Mouse (Mus musculus) forebrain, embryonic 11.5 days (tissue): ENCODE measurements at regions not wholly inside any gene's neighbourhood (a gene's known extent, or its start where the extent isn't known, plus 50 kb on each side); places are given as distances from the start of the nearest gene placed in this dataset.
"Not testable (repeated sequence)": the region's sequence is repeated elsewhere in the genome, so short reads cannot be mapped to it uniquely, and the experiment has no call there.

Source experiments
- ATAC-seq: fragments of 200-750 bp; cut with Nextera tagmentation; replicated peaks from 2 replicates; pipeline ENCODE4 v1.8.0; 2017; ENCODE audit warnings: moderate TSS enrichment; ENCODE audit not compliant: low FRiP score
- DNase-seq: peaks from one replicate; pipeline ENCODE4 v3.0.0-alpha.2; 2017; ENCODE audit warnings: low spot score
- H3K27ac ChIP-seq: fragments of 300-500 bp; sonication (generic); 2 replicates; pipeline ENCODE4 v1.5.1; 2014; ENCODE audit warnings: low read depth, low read length
- H3K27me3 ChIP-seq: fragments of 300-500 bp; sonication (generic); 2 replicates; pipeline ENCODE4 v1.6.1; 2014; ENCODE audit warnings: mild to moderate bottlenecking, low read length, mixed read lengths; ENCODE audit not compliant: control insufficient read depth, insufficient read depth
- H3K36me3 ChIP-seq: fragments of 300-500 bp; sonication (generic); 2 replicates; pipeline ENCODE4 v1.6.1; 2014; ENCODE audit warnings: mild to moderate bottlenecking, low read length, moderate library complexity, mixed read lengths; ENCODE audit not compliant: control insufficient read depth, insufficient read depth
- H3K4me1 ChIP-seq: fragments of 300-500 bp; sonication (generic); replicated peaks from 2 replicates; pipeline ENCODE4 v1.6.1; 2014; ENCODE audit warnings: low read length, mixed read lengths; ENCODE audit not compliant: control insufficient read depth, insufficient read depth
- H3K4me2 ChIP-seq: fragments of 300-500 bp; sonication (generic); 2 replicates; pipeline ENCODE4 v1.6.1; 2014; ENCODE audit warnings: low read depth, mild to moderate bottlenecking, low read length, moderate library complexity, mixed read lengths; ENCODE audit not compliant: severe bottlenecking
- H3K4me3 ChIP-seq: fragments of 300-500 bp; sonication (generic); 2 replicates; pipeline ENCODE4 v1.5.1; 2014; ENCODE audit warnings: low read depth, low read length
- H3K9ac ChIP-seq: fragments of 300-500 bp; sonication (generic); 2 replicates; pipeline ENCODE4 v1.6.1; 2014; ENCODE audit warnings: low read length
- H3K9me3 ChIP-seq: fragments of 300-500 bp; sonication (generic); 2 replicates; pipeline ENCODE4 v1.6.1; 2016; ENCODE audit warnings: low read length, mixed read lengths; ENCODE audit not compliant: control insufficient read depth
- WGBS: fragments of 180-500 bp; shearing (Covaris S2); extraction: QIAGEN DNeasy Blood & Tissue Kit; methylation state at CpG from one replicate; pipeline ENCODE4 v1.1.7; 2014; 5-methylcytosine and 5-hydroxymethylcytosine counted together

DNA sequence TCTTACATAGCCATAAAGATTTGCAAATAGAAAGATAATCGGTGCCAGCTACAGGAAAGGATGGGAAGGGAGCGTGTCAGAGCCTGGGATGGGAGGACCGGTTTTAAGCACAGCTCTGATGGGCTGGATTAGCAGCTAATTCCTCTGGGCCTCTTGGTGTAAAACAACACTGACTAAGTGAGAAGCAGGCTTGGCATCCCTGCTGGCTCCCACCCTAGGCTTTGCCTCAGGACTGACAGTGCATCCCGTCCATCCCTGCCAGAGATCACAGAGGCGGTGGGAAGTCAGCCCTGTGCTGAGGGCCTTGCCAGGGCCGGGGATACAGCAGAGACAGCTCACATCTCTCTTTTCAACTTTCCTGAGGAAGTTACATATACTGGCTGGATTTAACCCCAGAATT lies 90.8 kb upstream of the Sh3gl3 start:
- H3K9me3 ChIP-seq: no peaks in the 10 kb centered on the region
- no peak overlapping the region for H3K4me2 ChIP-seq
- H3K27me3 ChIP-seq: no peaks in the 10 kb centered on the region
- no peaks in the 10 kb centered on the region for H3K36me3 ChIP-seq
- 27% methylated on average over 6 of the region's 6 CpGs for WGBS
- ATAC-seq: no peak
- no peak overlapping the region for H3K27ac ChIP-seq
- no peak for DNase-seq
- H3K9ac ChIP-seq: no peak overlapping the region
- 0 out of 2 replicates have a peak, but pooled peaks cover 2% of the 10 kb centered on the region for H3K4me1 ChIP-seq
- H3K4me3 ChIP-seq: no peak overlapping the region

DNA sequence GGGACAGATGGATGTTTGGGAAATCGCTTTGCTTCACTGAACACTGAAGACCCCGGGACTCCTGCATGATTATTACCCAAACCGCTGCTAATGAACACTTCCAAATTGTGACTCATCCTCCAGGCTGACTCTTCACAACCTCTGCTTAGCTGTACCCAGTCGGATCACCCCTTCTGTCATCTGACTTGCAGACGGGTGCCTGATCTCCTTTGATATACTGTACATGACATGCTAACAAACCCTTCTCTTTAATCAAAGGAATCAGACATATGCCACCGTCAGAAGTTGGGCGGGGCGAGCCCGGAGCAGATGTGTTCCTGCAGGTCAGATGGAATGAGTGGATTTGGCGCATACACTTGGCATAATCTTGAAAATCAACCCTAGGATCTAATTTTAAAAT lies 89.2 kb upstream of the Sh3gl3 start:
- Histone ChIP-seq H3K27ac (no peak overlapping the region), H3K36me3 (no peaks in the 10 kb centered on the region), H3K9ac (no peak overlapping the region), H3K9me3 (no peaks in the 10 kb centered on the region), H3K4me1 (0 out of 2 replicates have a peak, but pooled peaks cover 2% of the 10 kb centered on the region), H3K27me3 (no peaks in the 10 kb centered on the region), H3K4me2 (no peak overlapping the region), H3K4me3 (no peak overlapping the region)
- ATAC-seq: no peak
- DNase-seq: no peak
- WGBS: 88% methylated on average over 10 of the region's 10 CpGs

- WGBS: 92% methylated on average over 4 of the region's 4 CpGs
- Histone ChIP-seq H3K4me3 (no peak overlapping the region), H3K4me1 (0 out of 2 replicates have a peak, but pooled peaks cover 2% of the 10 kb centered on the region), H3K36me3 (no peaks in the 10 kb centered on the region), H3K9ac (no peak overlapping the region), H3K27me3 (no peaks in the 10 kb centered on the region), H3K4me2 (no peak overlapping the region), H3K27ac (no peak overlapping the region), H3K9me3 (no peaks in the 10 kb centered on the region)
- no peak for DNase-seq
- ATAC-seq: no peak
Measured at GRCm38 (mm10) chr7:82085205-82085604, 88.4 kb upstream of the Sh3gl3 start.

DNA sequence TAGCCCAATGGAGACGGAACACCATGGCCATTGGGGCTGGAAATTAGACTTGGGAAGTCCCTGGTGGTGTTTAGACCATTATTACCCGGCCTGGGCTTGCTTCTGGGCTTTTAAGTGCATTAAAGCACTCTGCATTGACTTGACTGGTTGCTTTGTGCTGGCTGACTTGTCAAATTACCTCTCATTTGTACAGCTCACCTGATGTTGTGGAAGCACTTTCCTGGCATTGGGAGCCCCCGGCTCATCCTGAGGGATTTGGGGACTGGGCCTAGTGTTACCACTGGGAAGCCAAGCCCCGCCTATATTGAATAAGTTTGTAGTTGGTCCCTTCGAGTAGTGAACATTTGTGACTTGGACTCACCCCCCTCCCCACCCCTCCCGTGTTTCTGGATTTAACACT lies 75.5 kb upstream of the Sh3gl3 start:
- no peak overlapping the region for H3K9ac ChIP-seq
- DNase-seq (no peak), ATAC-seq (no peak)
- no peak overlapping the region for H3K4me2 ChIP-seq
- no peak overlapping the region for H3K27ac ChIP-seq
- H3K4me3 ChIP-seq: no peak overlapping the region
- 78% methylated on average over 6 of the region's 6 CpGs for WGBS
- H3K4me1 ChIP-seq: no peaks in the 10 kb centered on the region
- no peaks in the 10 kb centered on the region for H3K27me3 ChIP-seq
- no peaks in the 10 kb centered on the region for H3K9me3 ChIP-seq
- H3K36me3 ChIP-seq: no peaks in the 10 kb centered on the region

DNA sequence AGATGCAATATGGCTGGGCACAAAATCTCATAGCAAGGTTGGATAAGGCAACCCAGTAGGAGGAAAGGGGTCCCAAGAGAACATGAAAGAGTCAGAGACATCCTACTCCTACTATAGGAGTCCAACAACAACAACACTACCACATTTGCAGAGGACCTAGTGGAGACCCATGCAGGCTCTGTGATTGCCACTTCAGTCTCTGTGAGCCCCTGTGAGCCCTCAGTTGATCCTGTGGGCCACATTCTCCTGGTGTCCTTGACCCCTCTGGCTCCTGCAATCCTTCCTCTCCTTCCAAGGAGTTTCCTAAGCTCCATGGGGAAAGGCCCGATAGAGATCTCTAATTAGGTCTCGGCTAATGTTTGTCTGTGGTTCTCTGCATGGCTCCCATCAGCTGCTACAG lies 72.3 kb upstream of the Sh3gl3 start:
- Histone ChIP-seq H3K27me3 (no peaks in the 10 kb centered on the region), H3K4me2 (no peak overlapping the region), H3K4me1 (no peaks in the 10 kb centered on the region), H3K9me3 (no peaks in the 10 kb centered on the region), H3K9ac (no peak overlapping the region), H3K4me3 (no peak overlapping the region), H3K36me3 (no peaks in the 10 kb centered on the region), H3K27ac (no peak overlapping the region)
- no peak for DNase-seq
- 94% methylated on average over 2 of the region's 2 CpGs for WGBS
- no peak for ATAC-seq

DNA sequence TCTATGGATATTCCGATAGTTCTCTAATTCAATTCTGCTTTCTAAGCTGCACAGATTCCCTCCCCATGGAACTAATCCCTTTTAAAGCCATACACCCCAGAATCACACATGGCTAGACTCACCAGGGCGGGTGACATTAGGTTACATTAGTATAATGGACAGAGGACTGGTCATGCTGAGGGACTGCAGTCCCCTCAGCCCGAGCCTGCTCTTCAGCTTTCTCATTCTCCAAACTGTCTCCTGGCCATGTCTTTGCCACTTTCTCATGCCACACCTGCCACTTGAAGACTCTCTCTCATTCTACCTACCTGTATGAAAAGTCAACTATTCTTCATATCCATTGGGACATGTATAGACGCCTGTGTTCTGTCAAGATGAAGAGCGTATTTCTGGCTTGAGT lies 68.0 kb upstream of the Sh3gl3 start:
- Histone ChIP-seq H3K9me3 (no peaks in the 10 kb centered on the region), H3K4me2 (no peak overlapping the region), H3K27ac (no peak overlapping the region), H3K4me3 (no peak overlapping the region), H3K27me3 (no peaks in the 10 kb centered on the region), H3K9ac (no peak overlapping the region), H3K4me1 (no peaks in the 10 kb centered on the region), H3K36me3 (no peaks in the 10 kb centered on the region)
- ATAC-seq (no peak), DNase-seq (no peak)
- WGBS: 85% methylated on average over 5 of the region's 5 CpGs

GRCm38 (mm10) chr7:82109141-82109540 lies 64.5 kb upstream of the Sh3gl3 start:
- H3K27me3 ChIP-seq, H3K9me3 ChIP-seq, H3K4me3 ChIP-seq, H3K27ac ChIP-seq, ATAC-seq, H3K4me1 ChIP-seq, H3K4me2 ChIP-seq, H3K36me3 ChIP-seq, H3K9ac ChIP-seq, DNase-seq: not testable (repeated sequence)

DNA sequence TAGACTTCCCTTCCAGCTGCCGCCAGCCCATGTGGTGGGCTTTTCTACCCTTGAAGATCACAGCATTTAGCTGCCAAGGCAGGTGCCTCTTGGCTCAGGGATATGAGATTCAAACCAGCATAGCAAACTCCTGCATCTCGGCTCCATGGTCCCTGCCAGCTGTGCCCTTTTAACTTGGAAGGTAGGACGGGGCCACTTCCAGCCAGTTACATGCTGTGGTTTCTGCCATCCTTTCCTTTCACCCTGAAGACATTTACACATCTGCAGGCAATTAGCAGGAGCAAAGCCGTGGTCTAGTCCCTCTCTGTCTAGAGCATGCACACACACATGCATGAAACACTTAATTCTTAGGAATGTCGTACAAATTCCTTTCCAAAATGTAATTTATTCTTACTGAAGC lies 64.1 kb upstream of the Sh3gl3 start:
- H3K4me2 ChIP-seq: no peak overlapping the region
- WGBS: 64% methylated on average over 5 of the region's 5 CpGs
- H3K4me1 ChIP-seq: no peaks in the 10 kb centered on the region
- no peak for ATAC-seq
- H3K9ac ChIP-seq: no peak overlapping the region
- no peak overlapping the region for H3K27ac ChIP-seq
- no peak overlapping the region for H3K4me3 ChIP-seq
- H3K9me3 ChIP-seq: no peaks in the 10 kb centered on the region
- no peaks in the 10 kb centered on the region for H3K27me3 ChIP-seq
- no peak for DNase-seq
- H3K36me3 ChIP-seq: no peaks in the 10 kb centered on the region

GRCm38 (mm10) chr7:82109977-82110376 lies 63.7 kb upstream of the Sh3gl3 start:
- H3K27me3 ChIP-seq: no peaks in the 10 kb centered on the region
- DNase-seq (no peak), ATAC-seq (no peak)
- no peak overlapping the region for H3K4me2 ChIP-seq
- no peak overlapping the region for H3K9ac ChIP-seq
- H3K4me3 ChIP-seq: no peak overlapping the region
- 84% methylated on average over 8 of the region's 8 CpGs for WGBS
- H3K36me3 ChIP-seq: no peaks in the 10 kb centered on the region
- H3K27ac ChIP-seq: no peak overlapping the region
- H3K4me1 ChIP-seq: no peaks in the 10 kb centered on the region
- H3K9me3 ChIP-seq: no peaks in the 10 kb centered on the region
